Comparison of ENCODE assay signal across 18 mouse cellular contexts in genomic region chr12:89724048-89724447, GRCm38 (mm10).
DNase-seq lines count a peak whose midpoint lies in the region; ATAC-seq lines count a peak whose summit lies in the region.
"Had no signal": no experiment of that assay in that cellular context is flagged by ENCODE, and none has a peak within 500 bp of the region (broad histone marks: within the 10 kb centered on the region; RNA-seq: fewer than 3 reads in every experiment).

No protein-coding gene starts in this region.

- DNase-seq in frontal cortex, adult 2 months (ENCODE audit: extremely low spot score in 1 of 2, low spot score in 1 of 2), result peak; percentile 53 to 76
- DNase-seq in frontal cortex, postnatal 25 days (ENCODE audit: low spot score in 2 of 2), result no peak
- peak; percentile 34 for DNase-seq in brain, embryonic 18.5 days (ENCODE audit: low read depth, low spot score)
- DNase-seq in left cerebral cortex, postnatal 14 days (ENCODE audit: low spot score in 2 of 2), result peak; percentile 54 to 67
- peak; percentile 30 to 62 for DNase-seq in right cerebral cortex, postnatal 36 days (ENCODE audit: low spot score in 2 of 2)
- DNase-seq in embryo, embryonic 9.5 days (ENCODE audit: extremely low spot score), result no peak
- DNase-seq: adrenal gland, postnatal 25 days; B cell, adult 2 months; cerebellum, adult 8-10 months; forebrain, postnatal 0 days; gastrocnemius, postnatal 25 days; kidney, adult 18-20 months; kidney, postnatal 14 days; lung, adult 18-20 months; lung, postnatal 14 days; thymus, postnatal 25 days had no signal

- no peak for ATAC-seq in granulocyte monocyte progenitor cell, adult 5-6 weeks (replicated peaks; ENCODE audit: poor library complexity, severe bottlenecking)
- ATAC-seq: forebrain, postnatal 0 days; midbrain, embryonic 15.5 days had no signal

- intact Hi-C loops in left cerebral cortex, postnatal 14 days (cut with DNase I), result no loop called here

Comparison
In these comparisons a context has a peak if more than half of its experiments do, and no peak if none do; other contexts are left out.
1. DNase-seq: peak in frontal cortex, adult 2 months (2 of 2), brain, embryonic 18.5 days (single experiment), left cerebral cortex, postnatal 14 days (2 of 2) and right cerebral cortex, postnatal 36 days (2 of 2); none in frontal cortex, postnatal 25 days (0 of 2) and embryo, embryonic 9.5 days (single experiment).